ENCODE assay signal across 23 mouse cellular contexts in the genomic region with DNA sequence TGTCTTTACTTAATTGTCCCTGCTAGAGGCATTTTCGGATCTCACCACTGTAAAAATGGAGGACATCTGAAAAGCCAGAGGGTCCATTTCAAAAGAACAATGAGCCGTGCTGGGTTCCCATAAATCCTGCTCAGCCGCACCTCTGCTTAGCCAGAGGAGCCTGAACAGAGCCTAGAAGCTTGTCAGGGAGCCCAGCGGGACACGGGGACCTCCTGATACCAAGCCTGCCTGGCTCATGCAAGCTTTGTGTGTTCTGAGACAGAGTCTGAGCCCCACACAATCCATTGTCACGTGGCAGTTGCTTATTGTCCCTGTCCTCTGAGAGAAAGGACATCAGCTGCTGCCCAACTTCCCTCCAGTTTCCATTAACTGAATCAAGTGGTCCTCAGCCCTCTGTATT.
DNase-seq lines count a peak whose midpoint lies in the region; ATAC-seq lines count a peak whose summit lies in the region.
"Had no signal": no experiment of that assay in that cellular context is flagged by ENCODE, and none has a peak within 500 bp of the region (broad histone marks: within the 10 kb centered on the region; RNA-seq: fewer than 3 reads in every experiment).

No protein-coding gene starts in this region.

- 29% methylated on average over 6 of the region's 6 CpGs for WGBS in forebrain, embryonic 12.5 days
- WGBS in forebrain, embryonic 15.5 days: 18% methylated on average over 6 of the region's 6 CpGs
- WGBS in midbrain, embryonic 11.5 days: 29% methylated on average over 6 of the region's 6 CpGs
- 23% methylated on average over 6 of the region's 6 CpGs for WGBS in midbrain, embryonic 16.5 days
- WGBS in forebrain, embryonic 13.5 days: 21% methylated on average over 6 of the region's 6 CpGs
- 20% methylated on average over 6 of the region's 6 CpGs for WGBS in midbrain, embryonic 14.5 days

- H3K4me2 ChIP-seq in forebrain, embryonic 12.5 days: no peak overlapping the region
- H3K4me2 ChIP-seq in forebrain, embryonic 15.5 days (replicated peaks): no peak overlapping the region
- no peak overlapping the region for H3K4me2 ChIP-seq in midbrain, embryonic 11.5 days
- no peak overlapping the region for H3K4me2 ChIP-seq in midbrain, embryonic 16.5 days (ENCODE audit: low read length)
- H3K4me2 ChIP-seq in forebrain, embryonic 13.5 days: no peak overlapping the region
- no peak overlapping the region for H3K4me2 ChIP-seq in midbrain, embryonic 14.5 days (ENCODE audit: low read length)
- H3K4me2 ChIP-seq: embryonic facial prominence, embryonic 12.5 days had no signal

- peak; percentile 87 for DNase-seq in midbrain, embryonic 11.5 days (ENCODE audit: low spot score, missing footprints)
- peak; percentile 31 for DNase-seq in midbrain, embryonic 14.5 days
- no peak for DNase-seq in urinary bladder, adult 2 months (ENCODE audit: low spot score)
- no peak for DNase-seq in B cell, adult 2 months
- DNase-seq: adrenal gland, postnatal 36 days; cerebellum, adult 9-10 months; gastrocnemius, postnatal 36 days; heart, postnatal 36 days; kidney, adult 18-20 months; kidney, postnatal 10 days; lung, postnatal 4 days; right cerebral cortex, adult 18-20 months; right cerebral cortex, postnatal 4 days; thymus, postnatal 25 days had no signal

- no peak overlapping the region for H3K9ac ChIP-seq in forebrain, embryonic 12.5 days
- no peak overlapping the region for H3K9ac ChIP-seq in forebrain, embryonic 15.5 days (replicated peaks)
- H3K9ac ChIP-seq in midbrain, embryonic 11.5 days (ENCODE audit: low read length): no peak overlapping the region
- no peak overlapping the region for H3K9ac ChIP-seq in midbrain, embryonic 16.5 days (ENCODE audit: low read depth, low read length)
- no peak overlapping the region for H3K9ac ChIP-seq in forebrain, embryonic 13.5 days
- no peak overlapping the region for H3K9ac ChIP-seq in midbrain, embryonic 14.5 days (replicated peaks; ENCODE audit: low read length)
- H3K9ac ChIP-seq: embryonic facial prominence, embryonic 12.5 days had no signal

- no peaks in the 10 kb centered on the region for H3K9me3 ChIP-seq in forebrain, embryonic 12.5 days
- no peaks in the 10 kb centered on the region for H3K9me3 ChIP-seq in forebrain, embryonic 15.5 days
- no peaks in the 10 kb centered on the region for H3K9me3 ChIP-seq in midbrain, embryonic 11.5 days (ENCODE audit: control insufficient read depth, low read length)
- H3K9me3 ChIP-seq in midbrain, embryonic 16.5 days (replicated peaks; ENCODE audit: control insufficient read depth, low read length, poor library complexity, severe bottlenecking): no peaks in the 10 kb centered on the region
- H3K9me3 ChIP-seq in forebrain, embryonic 13.5 days (replicated peaks): no peaks in the 10 kb centered on the region
- no peaks in the 10 kb centered on the region for H3K9me3 ChIP-seq in midbrain, embryonic 14.5 days (ENCODE audit: control insufficient read depth, low read length)
- H3K9me3 ChIP-seq: embryonic facial prominence, embryonic 12.5 days had no signal

- H3K27me3 ChIP-seq in forebrain, embryonic 12.5 days: no peaks in the 10 kb centered on the region
- H3K27me3 ChIP-seq in forebrain, embryonic 15.5 days: no peaks in the 10 kb centered on the region
- H3K27me3 ChIP-seq in midbrain, embryonic 11.5 days (ENCODE audit: control insufficient read depth, insufficient read depth, low read length): no peaks in the 10 kb centered on the region
- H3K27me3 ChIP-seq in midbrain, embryonic 16.5 days (ENCODE audit: control insufficient read depth, insufficient read depth, low read depth, low read length): no peaks in the 10 kb centered on the region
- no peaks in the 10 kb centered on the region for H3K27me3 ChIP-seq in forebrain, embryonic 13.5 days
- H3K27me3 ChIP-seq in midbrain, embryonic 14.5 days (ENCODE audit: control insufficient read depth, insufficient read depth, low read length): no peaks in the 10 kb centered on the region
- H3K27me3 ChIP-seq: CH12.LX; embryonic facial prominence, embryonic 12.5 days; Patski had no signal

- no peak overlapping the region for H3K4me3 ChIP-seq in forebrain, embryonic 12.5 days (replicated peaks)
- H3K4me3 ChIP-seq in forebrain, embryonic 15.5 days: no peak overlapping the region
- H3K4me3 ChIP-seq in midbrain, embryonic 11.5 days (ENCODE audit: low read depth, low read length): no peak overlapping the region
- no peak overlapping the region for H3K4me3 ChIP-seq in midbrain, embryonic 16.5 days (ENCODE audit: low read depth, low read length)
- H3K4me3 ChIP-seq in forebrain, embryonic 13.5 days: no peak overlapping the region
- H3K4me3 ChIP-seq in midbrain, embryonic 14.5 days (replicated peaks; ENCODE audit: low read depth, low read length): no peak overlapping the region
- H3K4me3 ChIP-seq: embryonic facial prominence, embryonic 12.5 days had no signal

- 0 out of 2 replicates have a peak, but pooled peaks have one; percentile 23 for ATAC-seq in forebrain, embryonic 12.5 days (ENCODE audit: low FRiP score)
- no peak for ATAC-seq in forebrain, embryonic 15.5 days (replicated peaks)
- ATAC-seq in midbrain, embryonic 11.5 days (ENCODE audit: low FRiP score): peak; percentile 70
- no peak for ATAC-seq in midbrain, embryonic 16.5 days
- peak; percentile 13; the same call in 1 of the 2 replicates for ATAC-seq in forebrain, embryonic 13.5 days
- ATAC-seq in midbrain, embryonic 14.5 days (ENCODE audit: low FRiP score, low TSS enrichment): no peak
- ATAC-seq: inflammation-experienced regulatory T-cells, adult 6 months; Patski had no signal

- no peak overlapping the region for H3K27ac ChIP-seq in forebrain, embryonic 12.5 days
- no peak overlapping the region for H3K27ac ChIP-seq in forebrain, embryonic 15.5 days (replicated peaks)
- H3K27ac ChIP-seq in midbrain, embryonic 11.5 days (ENCODE audit: low read depth, low read length): no peak overlapping the region
- H3K27ac ChIP-seq in midbrain, embryonic 16.5 days (ENCODE audit: low read length): no peak overlapping the region
- no peak overlapping the region for H3K27ac ChIP-seq in forebrain, embryonic 13.5 days
- H3K27ac ChIP-seq in midbrain, embryonic 14.5 days (replicated peaks; ENCODE audit: low read depth, low read length): no peak overlapping the region
- H3K27ac ChIP-seq: embryonic facial prominence, embryonic 12.5 days had no signal

- H3K36me3 ChIP-seq in forebrain, embryonic 12.5 days (replicated peaks): no peaks in the 10 kb centered on the region; the same call in none of the 2 replicates
- H3K36me3 ChIP-seq in forebrain, embryonic 15.5 days: no peaks in the 10 kb centered on the region
- H3K36me3 ChIP-seq in midbrain, embryonic 11.5 days (ENCODE audit: control insufficient read depth, insufficient read depth, low read length): no peaks in the 10 kb centered on the region
- no peaks in the 10 kb centered on the region for H3K36me3 ChIP-seq in midbrain, embryonic 16.5 days (ENCODE audit: control insufficient read depth, insufficient read depth, low read length)
- peaks cover 6% of the 10 kb centered on the region; the same call in 1 of the 2 replicates for H3K36me3 ChIP-seq in forebrain, embryonic 13.5 days (ENCODE audit: poor library complexity, severe bottlenecking)
- no peaks in the 10 kb centered on the region for H3K36me3 ChIP-seq in midbrain, embryonic 14.5 days (ENCODE audit: control insufficient read depth, insufficient read depth, low read length)
- H3K36me3 ChIP-seq: embryonic facial prominence, embryonic 12.5 days; G1E had no signal

- peaks cover 25% of the 10 kb centered on the region for H3K4me1 ChIP-seq in forebrain, embryonic 12.5 days
- H3K4me1 ChIP-seq in forebrain, embryonic 15.5 days: peaks cover 18% of the 10 kb centered on the region
- peaks cover 8% of the 10 kb centered on the region for H3K4me1 ChIP-seq in midbrain, embryonic 11.5 days (ENCODE audit: control insufficient read depth, insufficient read depth, low read length)
- peaks cover 3% of the 10 kb centered on the region; the same call in 1 of the 2 replicates for H3K4me1 ChIP-seq in midbrain, embryonic 16.5 days (ENCODE audit: control insufficient read depth, insufficient read depth, low read length)
- H3K4me1 ChIP-seq in forebrain, embryonic 13.5 days: peaks cover 47% of the 10 kb centered on the region
- no peaks in the 10 kb centered on the region for H3K4me1 ChIP-seq in midbrain, embryonic 14.5 days (ENCODE audit: control insufficient read depth, insufficient read depth, low read length)
- H3K4me1 ChIP-seq: embryonic facial prominence, embryonic 12.5 days had no signal

Comparison
In these comparisons a context has a peak if more than half of its experiments do, and no peak if none do; other contexts are left out.
1. ATAC-seq: peak in forebrain, embryonic 12.5 days (single experiment), midbrain, embryonic 11.5 days (single experiment) and forebrain, embryonic 13.5 days (single experiment); none in forebrain, embryonic 15.5 days (single experiment), midbrain, embryonic 16.5 days (single experiment) and midbrain, embryonic 14.5 days (single experiment).
2. DNase-seq: peak in midbrain, embryonic 11.5 days (single experiment) and midbrain, embryonic 14.5 days (single experiment); none in urinary bladder, adult 2 months (single experiment) and B cell, adult 2 months (0 of 2).